Mouse (Mus musculus) hindbrain, embryonic 13.5 days (tissue): ENCODE data around the gene Capn11. TPM values are rescaled to one million over a fixed set of nuclear protein-coding genes. Genes with fewer than 3 reads are reported as not detected.
"Not testable (repeated sequence)": the region's sequence is repeated elsewhere in the genome, so short reads cannot be mapped to it uniquely, and the experiment has no call there.

Source experiments
- ATAC-seq: fragments of 200-750 bp; cut with Nextera tagmentation; 2 replicates; pipeline ENCODE4 v1.8.0; 2017; ENCODE audit warnings: moderate TSS enrichment; ENCODE audit not compliant: low FRiP score
- H3K27ac ChIP-seq: fragments of 300-500 bp; sonication (generic); 2 replicates; pipeline ENCODE4 v1.5.1; 2015; ENCODE audit warnings: inconsistent platforms, mild to moderate bottlenecking, moderate library complexity
- H3K27me3 ChIP-seq: fragments of 300-500 bp; sonication (generic); 2 replicates; pipeline ENCODE4 v1.6.1; 2015; ENCODE audit warnings: mild to moderate bottlenecking, inconsistent platforms
- H3K36me3 ChIP-seq: fragments of 300-500 bp; sonication (generic); 2 replicates; pipeline ENCODE4 v1.6.1; 2015; ENCODE audit warnings: mild to moderate bottlenecking, inconsistent platforms
- H3K4me1 ChIP-seq: fragments of 300-500 bp; sonication (generic); replicated peaks from 2 replicates; pipeline ENCODE4 v1.6.1; 2015; ENCODE audit warnings: inconsistent platforms
- H3K4me2 ChIP-seq: fragments of 300-500 bp; sonication (generic); 2 replicates; pipeline ENCODE4 v1.6.1; 2015; ENCODE audit warnings: inconsistent platforms, mild to moderate bottlenecking, moderate library complexity
- H3K4me3 ChIP-seq: fragments of 300-500 bp; sonication (generic); 2 replicates; pipeline ENCODE4 v1.5.1; 2015; ENCODE audit warnings: mild to moderate bottlenecking, inconsistent platforms
- H3K9ac ChIP-seq: fragments of 300-500 bp; sonication (generic); 2 replicates; pipeline ENCODE4 v1.6.1; 2015; ENCODE audit warnings: mild to moderate bottlenecking, inconsistent platforms
- H3K9me3 ChIP-seq: fragments of 300-500 bp; sonication (generic); 2 replicates; pipeline ENCODE4 v1.6.1; 2016; ENCODE audit warnings: inconsistent platforms
- WGBS: fragments of 180-500 bp; shearing (Covaris S2); methylation state at CpG from one replicate; pipeline ENCODE4 v1.1.7; 2015; 5-methylcytosine and 5-hydroxymethylcytosine counted together
- polyA plus RNA-seq: library from polyadenylated mRNA; unstranded; fragments of >200 nt; fragmentation: Nextera tagmentation; extraction: Ambion mirVana; gene quantifications from 2 replicates; pipeline ENCODE4 v1.2.1, GENCODE M21; 2015

The Capn11 gene
- polyA plus RNA-seq, 1 experiment from 2014 or later = 0.95 TPM

- 79% methylated on average over 16 of the region's 16 CpGs for WGBS
- Histone ChIP-seq H3K9me3 (no peaks in the 10 kb centered on the region), H3K9ac (no peak overlapping the region), H3K36me3 (no peaks in the 10 kb centered on the region), H3K27me3 (no peaks in the 10 kb centered on the region), H3K27ac (no peak overlapping the region), H3K4me3 (no peak overlapping the region), H3K4me2 (no peak overlapping the region), H3K4me1 (0 out of 2 replicates have a peak, but pooled peaks cover 4% of the 10 kb centered on the region)
- no peak for ATAC-seq
Measured at GRCm38 (mm10) chr17:45638596-45639295, 20.4 kb downstream of the Capn11 start.

- Histone ChIP-seq H3K4me2 (no peak overlapping the region), H3K4me1 (peaks cover 11% of the 10 kb centered on the region), H3K36me3 (no peaks in the 10 kb centered on the region), H3K4me3 (no peak overlapping the region), H3K9ac (no peak overlapping the region), H3K27ac (no peak overlapping the region), H3K27me3 (no peaks in the 10 kb centered on the region), H3K9me3 (no peaks in the 10 kb centered on the region)
- WGBS = 86% methylated on average over 5 of the region's 5 CpGs
- no peak for ATAC-seq
Measured at GRCm38 (mm10) chr17:45634033-45634432, 25.1 kb downstream of the Capn11 start.

- no peak for ATAC-seq
- WGBS = 86% methylated on average over 6 of the region's 6 CpGs
Measured at GRCm38 (mm10) chr17:45631940-45632339, 27.2 kb downstream of the Capn11 start.

GRCm38 (mm10) chr17:45630992-45631391 is 28.1 kb downstream of the Capn11 start:
- Histone ChIP-seq H3K9ac (peak overlapping the region; percentile 73; the same call in 1 of the 2 replicates), H3K9me3 (no peaks in the 10 kb centered on the region), H3K27me3 (no peaks in the 10 kb centered on the region), H3K36me3 (no peaks in the 10 kb centered on the region), H3K4me1 (peaks cover 11% of the 10 kb centered on the region), H3K4me2 (peak overlapping the region; percentile 65), H3K4me3 (peak overlapping the region; percentile 45; the same call in 1 of the 2 replicates), H3K27ac (no peak overlapping the region)
- ATAC-seq = peak; percentile 24
- 70% methylated on average over 3 of the region's 3 CpGs for WGBS

More at GRCm38 (mm10) chr17:45631940-45632339, 27.2 kb downstream of the Capn11 start:
- Histone ChIP-seq H3K27me3 (no peaks in the 10 kb centered on the region), H3K4me3 (no peak overlapping the region), H3K4me1 (peaks cover 11% of the 10 kb centered on the region), H3K4me2 (no peak overlapping the region), H3K9ac (no peak overlapping the region), H3K9me3 (no peaks in the 10 kb centered on the region), H3K27ac (no peak overlapping the region), H3K36me3 (no peaks in the 10 kb centered on the region)

GRCm38 (mm10) chr17:45629861-45630694 is 29.0 kb downstream of the Capn11 start:
- no peaks in the 10 kb centered on the region for H3K27me3 ChIP-seq

GRCm38 (mm10) chr17:45628885-45629855 is 30.0 kb downstream of the Capn11 start:
- H3K4me3 ChIP-seq = peak overlapping the region; percentile 45
- no peaks in the 10 kb centered on the region for H3K27me3 ChIP-seq
- no peaks in the 10 kb centered on the region for H3K9me3 ChIP-seq
- WGBS = 64% methylated on average over 13 of the region's 13 CpGs
- ATAC-seq = peak; percentile 17; the same call in 1 of the 2 replicates
- peak overlapping the region; percentile 77 for H3K27ac ChIP-seq
- H3K4me1 ChIP-seq = peaks cover 11% of the 10 kb centered on the region
- peak overlapping the region; percentile 73; the same call in 1 of the 2 replicates for H3K9ac ChIP-seq
- no peaks in the 10 kb centered on the region for H3K36me3 ChIP-seq
- peak overlapping the region; percentile 65 for H3K4me2 ChIP-seq

More at GRCm38 (mm10) chr17:45629861-45630694, 29.0 kb downstream of the Capn11 start:
- Histone ChIP-seq H3K4me2 (peak overlapping the region; percentile 65), H3K4me3 (peak overlapping the region; percentile 45), H3K4me1 (peaks cover 11% of the 10 kb centered on the region), H3K9me3 (no peaks in the 10 kb centered on the region), H3K27ac (peak overlapping the region; percentile 77), H3K36me3 (no peaks in the 10 kb centered on the region), H3K9ac (peak overlapping the region; percentile 73)
- WGBS = 2% methylated on average over 34 of the region's 34 CpGs
- peak; percentile 87 for ATAC-seq

- Histone ChIP-seq H3K4me1 (peaks cover 11% of the 10 kb centered on the region), H3K9me3 (no peaks in the 10 kb centered on the region), H3K36me3 (no peaks in the 10 kb centered on the region), H3K27me3 (no peaks in the 10 kb centered on the region), H3K9ac (no peak overlapping the region), H3K4me2 (no peak overlapping the region), H3K27ac (no peak overlapping the region), H3K4me3 (no peak overlapping the region)
- WGBS = 21% methylated on average over 3 of the region's 3 CpGs
- no peak for ATAC-seq
Measured at GRCm38 (mm10) chr17:45628160-45628559, 31.0 kb downstream of the Capn11 start.

GRCm38 (mm10) chr17:45626577-45627134 is 32.5 kb downstream of the Capn11 start:
- H3K4me2 ChIP-seq = peak overlapping the region; percentile 33; the same call in 1 of the 2 replicates
- whole genome bisulfite sequencing = 26% methylated on average over 15 of the region's 15 CpGs
- H3K27ac ChIP-seq = no peak overlapping the region
- H3K4me3 ChIP-seq = no peak overlapping the region
- peaks cover 11% of the 10 kb centered on the region for H3K4me1 ChIP-seq
- no peaks in the 10 kb centered on the region for H3K9me3 ChIP-seq
- H3K36me3 ChIP-seq = no peaks in the 10 kb centered on the region
- H3K27me3 ChIP-seq = no peaks in the 10 kb centered on the region
- no peak overlapping the region for H3K9ac ChIP-seq
- no peak for ATAC-seq

- WGBS = 90% methylated on average over 8 of the region's 8 CpGs
- not testable (repeated sequence) for ATAC-seq, H3K36me3 ChIP-seq
Measured at GRCm38 (mm10) chr17:45623425-45623824, 35.7 kb downstream of the Capn11 start.

GRCm38 (mm10) chr17:45619386-45620256 is 39.5 kb downstream of the Capn11 start:
- Histone ChIP-seq H3K36me3 (no peaks in the 10 kb centered on the region), H3K27ac (no peak overlapping the region), H3K4me1 (peaks cover 4% of the 10 kb centered on the region; the same call in 1 of the 2 replicates), H3K27me3 (no peaks in the 10 kb centered on the region), H3K4me3 (no peak overlapping the region), H3K9me3 (no peaks in the 10 kb centered on the region), H3K9ac (no peak overlapping the region; the same call in 1 of the 2 replicates), H3K4me2 (peak overlapping the region; percentile 21; the same call in 1 of the 2 replicates)
- ATAC-seq = no peak
- 31% methylated on average over 20 of the region's 20 CpGs for WGBS

More at GRCm38 (mm10) chr17:45623425-45623824, 35.7 kb downstream of the Capn11 start:
- not testable (repeated sequence) for H3K4me2 ChIP-seq, H3K4me1 ChIP-seq, H3K27ac ChIP-seq, H3K9ac ChIP-seq, H3K27me3 ChIP-seq, H3K4me3 ChIP-seq, H3K9me3 ChIP-seq
